Mouse (Mus musculus): Measurements from ENCODE around the gene Efhd1. TPM values are rescaled to one million over a fixed set of nuclear protein-coding genes. Genes with fewer than 3 reads are reported as not detected.

Gene Efhd1
- polyA plus RNA-seq, 1 experiment from 2014 or later: 0.18 TPM

DNA sequence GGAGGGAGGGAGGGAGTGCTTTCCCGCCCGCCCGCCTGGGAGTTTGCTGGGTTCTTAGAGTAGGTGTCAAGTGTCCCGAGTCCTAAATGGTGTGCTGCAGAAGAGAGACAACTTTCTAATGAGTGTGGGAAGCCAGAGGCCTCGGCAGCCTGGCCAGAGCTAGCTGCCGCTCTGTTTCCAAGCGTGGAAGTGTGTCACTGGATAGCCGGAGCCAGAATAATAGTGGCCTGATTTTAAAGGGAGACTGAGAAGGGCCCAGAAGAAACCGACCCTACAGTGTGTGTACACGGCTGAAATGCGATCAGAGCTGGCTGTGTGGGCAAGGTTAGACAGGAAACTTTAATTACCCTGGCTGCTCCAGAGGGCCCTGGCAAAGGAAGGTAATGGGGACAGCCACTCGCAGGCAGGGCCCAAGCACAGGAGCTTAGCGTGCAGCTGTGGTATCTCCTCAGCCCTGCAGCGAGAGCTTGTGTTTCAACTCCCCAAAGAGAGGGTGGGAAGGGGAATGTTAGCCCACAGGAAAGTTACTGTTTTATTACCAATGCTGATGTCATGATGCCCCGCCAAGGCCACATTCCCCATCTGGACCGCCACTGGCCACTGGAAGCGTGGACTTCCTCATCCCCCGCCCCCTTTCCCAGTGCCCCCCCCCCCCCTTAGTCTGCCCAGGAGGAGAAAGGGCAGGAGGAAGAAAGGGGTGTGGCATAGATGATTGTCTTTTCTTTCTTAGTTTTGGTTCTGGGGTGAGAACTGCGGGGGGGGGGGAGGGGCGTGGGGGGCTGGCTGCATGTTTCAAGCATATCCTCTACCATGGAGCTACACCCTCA, 6.7 kb downstream of the Efhd1 start:
- Histone ChIP-seq H3K9ac (no peak overlapping the region), H3K4me3 (replicated peaks) (no peak overlapping the region), H3K27ac (no peak overlapping the region), H3K4me1 (peaks cover 13% of the 10 kb centered on the region), H3K4me2 (peak overlapping the region; percentile 19; the same call in 1 of the 2 replicates), H3K9me3 (no peaks in the 10 kb centered on the region), H3K27me3 (replicated peaks) (peaks cover 16% of the 10 kb centered on the region), H3K36me3 (no peaks in the 10 kb centered on the region)
- ATAC-seq (ENCODE audit: insufficient read depth, low FRiP score, low read depth): no peak
- WGBS: 21% methylated on average over 18 of the region's 20 CpGs

DNA sequence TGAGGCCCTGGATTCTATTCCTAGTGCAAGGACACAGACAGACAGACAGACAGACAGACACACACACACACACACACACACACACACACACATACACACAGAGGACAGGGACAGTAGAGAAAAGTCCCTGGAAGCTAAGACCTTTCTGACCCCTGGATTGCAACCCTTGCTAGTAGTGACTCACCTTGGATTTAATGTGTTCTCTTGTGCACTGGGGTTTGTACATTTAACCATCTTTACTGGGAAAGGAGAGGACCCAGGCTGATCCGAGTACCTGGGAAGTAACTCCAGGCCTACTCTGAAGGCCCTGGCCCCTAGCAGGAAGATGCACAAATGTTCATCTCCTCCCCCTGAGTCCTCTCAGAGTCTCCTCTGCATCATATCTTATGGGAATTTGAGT, 7.4 kb downstream of the Efhd1 start:
- Histone ChIP-seq H3K27ac (no peak overlapping the region), H3K27me3 (replicated peaks) (peaks cover 8% of the 10 kb centered on the region), H3K4me3 (replicated peaks) (no peak overlapping the region), H3K4me1 (peaks cover 13% of the 10 kb centered on the region), H3K4me2 (no peak overlapping the region), H3K36me3 (no peaks in the 10 kb centered on the region), H3K9me3 (no peaks in the 10 kb centered on the region), H3K9ac (no peak overlapping the region)
- 61% methylated on average over 1 of the region's 1 CpGs for WGBS
- ATAC-seq (ENCODE audit: insufficient read depth, low FRiP score, low read depth): no peak

- no peak for ATAC-seq (ENCODE audit: insufficient read depth, low FRiP score, low read depth)
- Histone ChIP-seq H3K4me1 (peaks cover 13% of the 10 kb centered on the region), H3K9me3 (no peaks in the 10 kb centered on the region), H3K27ac (no peak overlapping the region), H3K4me2 (no peak overlapping the region), H3K9ac (no peak overlapping the region), H3K27me3 (replicated peaks) (peaks cover 4% of the 10 kb centered on the region; the same call in 1 of the 2 replicates), H3K4me3 (replicated peaks) (no peak overlapping the region), H3K36me3 (no peaks in the 10 kb centered on the region)
- WGBS: 61% methylated on average over 3 of the region's 3 CpGs
Measured at GRCm38 (mm10) chr1:87272462-87272861, 8.3 kb downstream of the Efhd1 start.

GRCm38 (mm10) chr1:87273514-87273942, 9.4 kb downstream of the Efhd1 start:
- Histone ChIP-seq H3K9ac (no peak overlapping the region), H3K27ac (no peak overlapping the region), H3K9me3 (no peaks in the 10 kb centered on the region), H3K4me3 (replicated peaks) (no peak overlapping the region), H3K27me3 (replicated peaks) (no peaks in the 10 kb centered on the region), H3K4me2 (no peak overlapping the region), H3K4me1 (peaks cover 13% of the 10 kb centered on the region), H3K36me3 (no peaks in the 10 kb centered on the region)
- 70% methylated on average over 3 of the region's 3 CpGs for WGBS
- ATAC-seq (ENCODE audit: insufficient read depth, low FRiP score, low read depth): no peak

GRCm38 (mm10) chr1:87274134-87274533, 10.0 kb downstream of the Efhd1 start:
- ATAC-seq (ENCODE audit: insufficient read depth, low FRiP score, low read depth): no peak
- Histone ChIP-seq H3K27ac (no peak overlapping the region), H3K4me1 (peaks cover 13% of the 10 kb centered on the region), H3K9me3 (no peaks in the 10 kb centered on the region), H3K27me3 (replicated peaks) (no peaks in the 10 kb centered on the region), H3K4me3 (replicated peaks) (no peak overlapping the region), H3K9ac (no peak overlapping the region), H3K4me2 (no peak overlapping the region), H3K36me3 (no peaks in the 10 kb centered on the region)
- 67% methylated on average over 4 of the region's 4 CpGs for WGBS

DNA sequence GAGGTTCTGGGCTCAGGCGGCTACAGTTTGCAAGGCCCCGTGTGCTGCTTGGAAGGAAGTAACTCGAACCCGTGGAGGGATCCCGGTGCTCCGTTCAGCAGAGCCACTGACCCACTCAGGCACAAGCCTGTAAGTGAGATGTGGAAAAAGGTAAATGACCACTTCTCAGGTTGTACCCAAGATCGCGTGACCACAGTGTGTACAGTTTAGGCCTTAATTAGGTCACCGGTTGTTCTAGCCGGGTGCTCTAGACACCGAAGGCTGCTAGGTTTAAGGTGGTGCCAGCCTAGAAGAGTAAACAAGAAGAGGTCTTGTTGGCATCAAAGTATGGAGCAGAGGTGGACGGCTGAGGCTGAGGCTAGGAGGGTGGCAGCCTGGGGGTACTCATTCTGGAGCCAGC, 11.0 kb downstream of the Efhd1 start:
- Histone ChIP-seq H3K9ac (no peak overlapping the region), H3K27ac (no peak overlapping the region), H3K36me3 (no peaks in the 10 kb centered on the region), H3K4me2 (no peak overlapping the region), H3K4me1 (peaks cover 11% of the 10 kb centered on the region), H3K4me3 (replicated peaks) (no peak overlapping the region), H3K27me3 (replicated peaks) (no peaks in the 10 kb centered on the region), H3K9me3 (no peaks in the 10 kb centered on the region)
- ATAC-seq (ENCODE audit: insufficient read depth, low FRiP score, low read depth): no peak
- WGBS: 90% methylated on average over 12 of the region's 12 CpGs

DNA sequence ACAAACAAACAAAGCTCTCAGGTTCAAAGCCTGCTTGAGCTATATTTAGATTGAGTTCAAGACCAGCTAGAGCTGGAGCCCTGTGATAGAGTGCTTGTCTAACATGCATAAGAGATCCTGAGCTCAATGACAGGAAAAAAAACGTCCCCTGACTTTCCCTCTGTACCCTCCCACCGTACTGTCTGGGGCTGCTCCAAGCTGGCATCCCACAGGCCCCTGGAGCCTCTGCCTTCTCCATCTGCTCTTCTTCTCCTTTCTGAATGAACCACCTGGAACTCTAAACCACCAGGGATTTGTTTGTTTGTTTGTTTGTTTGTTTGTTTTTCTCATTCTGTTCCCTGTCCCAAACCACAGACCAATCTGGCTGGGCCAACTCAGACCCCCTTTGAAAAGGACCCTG, 11.9 kb downstream of the Efhd1 start:
- H3K4me1 ChIP-seq: peaks cover 4% of the 10 kb centered on the region; the same call in 1 of the 2 replicates
- no peaks in the 10 kb centered on the region for H3K9me3 ChIP-seq
- no peak overlapping the region for H3K9ac ChIP-seq
- H3K4me2 ChIP-seq: no peak overlapping the region
- ATAC-seq (ENCODE audit: insufficient read depth, low FRiP score, low read depth): no peak
- H3K27ac ChIP-seq: no peak overlapping the region
- no peaks in the 10 kb centered on the region for H3K36me3 ChIP-seq
- H3K4me3 ChIP-seq (replicated peaks): no peak overlapping the region
- H3K27me3 ChIP-seq (replicated peaks): no peaks in the 10 kb centered on the region
- WGBS: 42% methylated on average over 2 of the region's 2 CpGs

- Histone ChIP-seq H3K4me2 (no peak overlapping the region), H3K4me3 (replicated peaks) (no peak overlapping the region), H3K27me3 (replicated peaks) (no peaks in the 10 kb centered on the region), H3K9me3 (no peaks in the 10 kb centered on the region), H3K36me3 (no peaks in the 10 kb centered on the region), H3K27ac (no peak overlapping the region), H3K9ac (no peak overlapping the region), H3K4me1 (no peaks in the 10 kb centered on the region)
- no peak for ATAC-seq (ENCODE audit: insufficient read depth, low FRiP score, low read depth)
- WGBS: 62% methylated on average over 5 of the region's 5 CpGs
Measured at GRCm38 (mm10) chr1:87280281-87280680, 16.1 kb downstream of the Efhd1 start.

GRCm38 (mm10) chr1:87281599-87282412, 17.6 kb downstream of the Efhd1 start:
- Histone ChIP-seq H3K4me3 (replicated peaks) (no peak overlapping the region), H3K4me1 (no peaks in the 10 kb centered on the region), H3K36me3 (no peaks in the 10 kb centered on the region), H3K9ac (no peak overlapping the region), H3K4me2 (0 out of 2 replicates have a peak overlapping the region, but pooled peaks have one; percentile 1), H3K9me3 (no peaks in the 10 kb centered on the region), H3K27me3 (replicated peaks) (no peaks in the 10 kb centered on the region), H3K27ac (no peak overlapping the region)
- WGBS: 30% methylated on average over 20 of the region's 20 CpGs
- ATAC-seq (ENCODE audit: insufficient read depth, low FRiP score, low read depth): no peak

DNA sequence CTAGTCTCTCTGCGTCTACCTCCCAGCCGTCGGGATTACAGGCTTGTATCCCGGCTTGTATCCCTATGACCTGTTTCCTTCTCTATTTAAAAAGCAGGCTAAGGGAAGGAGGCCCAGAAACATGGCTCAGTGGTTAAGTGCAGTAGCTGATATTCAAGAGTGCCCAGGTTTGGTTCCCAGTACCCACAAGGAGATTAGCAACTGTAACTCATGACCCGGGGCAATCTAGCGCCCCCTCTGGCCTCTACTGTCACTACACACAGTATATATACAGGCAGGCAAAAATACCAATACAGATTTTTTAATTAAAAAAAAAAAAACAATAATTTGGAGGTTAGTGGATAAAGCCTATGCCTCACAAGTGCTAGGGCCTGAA, 18.2 kb downstream of the Efhd1 start:
- Histone ChIP-seq H3K27me3 (replicated peaks) (no peaks in the 10 kb centered on the region), H3K4me3 (replicated peaks) (no peak overlapping the region), H3K9ac (no peak overlapping the region), H3K9me3 (no peaks in the 10 kb centered on the region), H3K4me1 (no peaks in the 10 kb centered on the region), H3K27ac (no peak overlapping the region), H3K4me2 (no peak overlapping the region), H3K36me3 (no peaks in the 10 kb centered on the region)
- ATAC-seq (ENCODE audit: insufficient read depth, low FRiP score, low read depth): no peak
- WGBS: 70% methylated on average over 6 of the region's 6 CpGs

GRCm38 (mm10) chr1:87283410-87283960, 19.3 kb downstream of the Efhd1 start:
- Histone ChIP-seq H3K27ac (no peak overlapping the region), H3K27me3 (replicated peaks) (no peaks in the 10 kb centered on the region), H3K4me1 (no peaks in the 10 kb centered on the region), H3K9me3 (no peaks in the 10 kb centered on the region), H3K4me3 (replicated peaks) (no peak overlapping the region), H3K36me3 (no peaks in the 10 kb centered on the region), H3K9ac (no peak overlapping the region), H3K4me2 (no peak overlapping the region)
- WGBS: 78% methylated on average over 10 of the region's 10 CpGs
- ATAC-seq (ENCODE audit: insufficient read depth, low FRiP score, low read depth): no peak

- H3K4me3 ChIP-seq (replicated peaks): no peak overlapping the region
- H3K9ac ChIP-seq: no peak overlapping the region
- H3K27ac ChIP-seq: no peak overlapping the region
- no peak for ATAC-seq (ENCODE audit: insufficient read depth, low FRiP score, low read depth)
- no peaks in the 10 kb centered on the region for H3K9me3 ChIP-seq
- no peaks in the 10 kb centered on the region for H3K27me3 ChIP-seq (replicated peaks)
- H3K4me1 ChIP-seq: no peaks in the 10 kb centered on the region
- H3K36me3 ChIP-seq: no peaks in the 10 kb centered on the region
- no peak overlapping the region for H3K4me2 ChIP-seq
- 73% methylated on average over 2 of the region's 2 CpGs for WGBS
Measured at GRCm38 (mm10) chr1:87287105-87287504, 22.9 kb downstream of the Efhd1 start.

All from stomach, embryonic 15.5 days (tissue).